Mouse (Mus musculus): ENCODE results near the gene Clasp1. TPM values are rescaled to one million over a fixed set of nuclear protein-coding genes. Genes with fewer than 3 reads are reported as not detected.
A peak's percentile ranks its signal among the peaks of the same experiment; 100 is the strongest.

Gene Clasp1
- total RNA-seq, 1 experiment from 2014 or later: 70.8 TPM

GRCm38 (mm10) chr1:118445441-118445840 is 56.6 kb downstream of the Clasp1 start:
- ATAC-seq (replicated peaks; ENCODE audit: low read depth, poor library complexity, severe bottlenecking): no peak

GRCm38 (mm10) chr1:118446006-118446405 is 57.1 kb downstream of the Clasp1 start:
- no peak for ATAC-seq (replicated peaks; ENCODE audit: low read depth, poor library complexity, severe bottlenecking)

GRCm38 (mm10) chr1:118447131-118447530 is 58.3 kb downstream of the Clasp1 start:
- no peak for ATAC-seq (replicated peaks; ENCODE audit: low read depth, poor library complexity, severe bottlenecking)

- ATAC-seq (replicated peaks; ENCODE audit: low read depth, poor library complexity, severe bottlenecking): peak; percentile 65; the same call in 1 of the 2 replicates
Observed at GRCm38 (mm10) chr1:118448214-118448613, 59.4 kb downstream of the Clasp1 start.

- ATAC-seq (replicated peaks; ENCODE audit: low read depth, poor library complexity, severe bottlenecking): no peak
Observed at GRCm38 (mm10) chr1:118450891-118451450, 62.1 kb downstream of the Clasp1 start.

GRCm38 (mm10) chr1:118453577-118453976 is 64.7 kb downstream of the Clasp1 start:
- no peak for ATAC-seq (replicated peaks; ENCODE audit: low read depth, poor library complexity, severe bottlenecking)

GRCm38 (mm10) chr1:118454817-118455216 is 66.0 kb downstream of the Clasp1 start:
- no peak for ATAC-seq (replicated peaks; ENCODE audit: low read depth, poor library complexity, severe bottlenecking)

GRCm38 (mm10) chr1:118457256-118457882 is 68.5 kb downstream of the Clasp1 start:
- no peak for ATAC-seq (replicated peaks; ENCODE audit: low read depth, poor library complexity, severe bottlenecking)

GRCm38 (mm10) chr1:118457883-118458259 is 69.0 kb downstream of the Clasp1 start:
- no peak for ATAC-seq (replicated peaks; ENCODE audit: low read depth, poor library complexity, severe bottlenecking)

- ATAC-seq (replicated peaks; ENCODE audit: low read depth, poor library complexity, severe bottlenecking): no peak
Observed at GRCm38 (mm10) chr1:118458279-118458678, 69.4 kb downstream of the Clasp1 start.

GRCm38 (mm10) chr1:118458963-118459920 is 70.4 kb downstream of the Clasp1 start:
- ATAC-seq (replicated peaks; ENCODE audit: low read depth, poor library complexity, severe bottlenecking): peak; percentile 85

GRCm38 (mm10) chr1:118460716-118461115 is 71.9 kb downstream of the Clasp1 start:
- ATAC-seq (replicated peaks; ENCODE audit: low read depth, poor library complexity, severe bottlenecking): no peak

- ATAC-seq (replicated peaks; ENCODE audit: low read depth, poor library complexity, severe bottlenecking): peak; percentile 55; the same call in 1 of the 2 replicates
Observed at GRCm38 (mm10) chr1:118466041-118466440, 77.2 kb downstream of the Clasp1 start.

GRCm38 (mm10) chr1:118472386-118472785 is 83.5 kb downstream of the Clasp1 start:
- ATAC-seq (replicated peaks; ENCODE audit: low read depth, poor library complexity, severe bottlenecking): no peak

GRCm38 (mm10) chr1:118476919-118477318 is 88.1 kb downstream of the Clasp1 start:
- ATAC-seq (replicated peaks; ENCODE audit: low read depth, poor library complexity, severe bottlenecking): peak; percentile 92

GRCm38 (mm10) chr1:118479246-118479645 is 90.4 kb downstream of the Clasp1 start:
- ATAC-seq (replicated peaks; ENCODE audit: low read depth, poor library complexity, severe bottlenecking): no peak

GRCm38 (mm10) chr1:118480484-118481364 is 91.9 kb downstream of the Clasp1 start:
- no peak for ATAC-seq (replicated peaks; ENCODE audit: low read depth, poor library complexity, severe bottlenecking)

GRCm38 (mm10) chr1:118481365-118481702 is 92.5 kb downstream of the Clasp1 start:
- ATAC-seq (replicated peaks; ENCODE audit: low read depth, poor library complexity, severe bottlenecking): no peak

- ATAC-seq (replicated peaks; ENCODE audit: low read depth, poor library complexity, severe bottlenecking): no peak
Observed at GRCm38 (mm10) chr1:118481703-118482102, 92.8 kb downstream of the Clasp1 start.
